Mouse (Mus musculus) ovary, postnatal 10 days (tissue): ENCODE measurements around the gene Lrmda.

Experiments used
- DNase-seq: peaks from one replicate; pipeline ENCODE4 v3.0.0; 2022; ENCODE audit warnings: low spot score

Gene Lrmda

DNA sequence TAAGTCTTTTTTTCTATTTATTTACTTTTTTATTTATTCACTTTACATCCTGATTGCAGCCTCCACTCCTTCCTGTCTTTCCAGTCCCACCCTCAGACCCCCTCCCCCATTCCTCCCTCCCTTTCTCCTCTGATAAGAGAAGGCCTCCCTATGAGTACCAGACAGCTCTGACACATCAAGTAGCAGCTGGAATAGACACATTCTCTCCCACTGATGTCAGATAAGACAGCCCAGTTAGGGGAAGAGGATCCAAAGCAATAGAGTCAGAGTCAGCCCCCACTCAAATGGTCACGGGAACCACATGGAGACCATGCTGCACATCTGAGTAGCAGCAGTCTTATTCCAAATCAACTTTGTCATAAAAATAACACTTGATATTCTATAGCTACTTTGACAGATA lies 700.5 kb downstream of the Lrmda start:
- no peak for DNase-seq

DNA sequence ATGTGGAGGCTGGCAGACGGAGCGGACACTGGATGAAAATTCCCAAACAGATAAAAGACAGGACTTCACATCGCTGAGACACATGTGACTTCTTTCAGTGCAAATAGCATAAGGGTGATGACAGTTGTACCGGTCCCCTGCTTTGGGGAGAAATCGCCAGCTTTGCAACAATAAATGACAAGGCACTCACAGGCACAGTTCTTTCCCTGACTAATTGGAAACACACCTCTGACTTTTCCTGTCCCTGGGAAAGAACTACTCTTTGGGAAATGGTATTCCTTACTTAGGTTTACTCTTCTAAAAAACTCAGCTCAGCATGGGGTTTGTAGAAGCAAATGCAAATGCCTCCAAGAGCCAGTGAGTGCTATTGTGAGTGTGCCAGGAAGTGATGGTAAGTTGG lies 702.3 kb downstream of the Lrmda start:
- no peak for DNase-seq

DNA sequence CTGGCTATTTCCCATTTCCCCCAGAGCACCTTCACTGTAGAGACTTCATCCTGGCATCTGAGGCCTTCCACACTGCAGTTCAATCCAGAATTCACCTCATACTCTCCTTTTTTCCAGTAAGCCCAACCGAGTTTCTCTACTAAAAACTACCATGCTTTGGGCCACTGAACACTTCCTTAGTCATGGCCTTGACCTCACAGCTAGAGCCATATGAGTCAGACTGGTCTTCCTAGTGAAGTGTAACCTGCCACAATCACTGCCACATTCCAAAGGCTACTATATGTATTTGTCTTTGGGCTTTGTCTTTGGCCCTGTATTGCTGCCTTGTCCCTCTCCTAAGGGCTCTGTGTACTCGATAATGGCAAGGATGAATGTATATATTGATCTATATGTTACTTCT lies 708.0 kb downstream of the Lrmda start:
- DNase-seq = no peak

DNA sequence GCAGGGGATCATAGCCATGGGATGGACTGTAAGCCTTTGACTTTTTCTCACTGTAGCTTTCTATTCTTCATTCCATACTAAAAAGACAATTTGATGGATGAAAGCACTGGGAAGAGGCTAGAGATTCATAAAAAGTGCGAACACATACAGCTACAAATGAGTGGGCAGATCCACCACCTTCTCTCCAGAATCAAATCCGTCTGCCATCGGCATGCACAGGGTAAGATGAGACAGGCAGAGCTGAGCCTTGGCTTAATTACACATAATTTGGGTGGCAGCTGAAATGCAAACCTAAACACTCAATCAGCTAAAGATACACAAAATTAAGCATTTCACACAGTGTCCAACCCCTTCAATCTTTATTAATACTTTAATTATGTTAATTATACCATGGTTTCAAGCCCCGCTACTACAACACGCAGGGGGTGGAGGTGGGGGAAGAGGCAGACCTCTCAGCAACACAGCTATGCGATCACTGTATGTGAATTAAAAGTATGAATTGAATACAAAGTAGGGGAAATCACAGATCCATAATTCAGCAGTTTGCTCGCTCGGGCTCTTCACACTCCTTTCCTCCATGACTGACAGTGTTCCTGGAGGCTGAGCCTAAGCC lies 709.2 kb downstream of the Lrmda start:
- no peak for DNase-seq

DNA sequence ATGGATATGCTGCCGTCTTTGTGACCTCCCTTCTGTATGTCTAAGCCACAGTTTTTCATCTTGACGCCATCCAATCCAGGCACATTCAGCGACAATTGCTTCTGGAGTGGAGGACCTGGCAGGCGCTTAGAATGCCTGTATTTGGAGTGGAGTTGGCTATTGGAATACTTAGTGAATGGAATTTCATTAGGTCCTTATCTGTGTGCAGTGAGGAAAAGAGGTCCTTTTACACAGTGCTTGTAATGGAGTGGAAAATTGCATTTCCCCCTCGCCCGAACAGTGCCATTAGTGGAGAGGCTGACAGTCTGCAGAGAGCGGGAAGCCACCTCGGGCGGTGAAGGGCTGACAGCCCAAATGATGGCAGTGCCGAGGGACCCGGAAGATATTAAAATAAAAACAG lies 719.1 kb downstream of the Lrmda start:
- DNase-seq = no peak

DNA sequence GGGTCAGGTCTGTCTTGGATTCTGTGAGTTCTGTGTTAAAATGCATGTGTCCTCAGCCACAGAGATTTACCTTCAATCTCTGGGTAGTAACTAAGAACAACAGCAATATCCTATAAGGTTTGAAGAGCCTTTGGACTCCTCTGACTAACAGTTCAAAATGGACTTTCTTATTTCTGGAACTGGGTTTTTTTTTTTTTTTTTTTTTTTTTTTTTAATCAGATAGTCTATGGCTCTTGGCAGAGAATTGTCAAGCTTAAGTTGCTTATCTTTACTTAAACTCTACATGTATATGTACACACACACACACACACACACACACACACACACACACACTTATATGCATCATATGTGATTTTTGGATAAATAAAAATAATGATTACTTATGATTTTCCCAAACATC lies 723.0 kb downstream of the Lrmda start:
- no peak for DNase-seq

DNA sequence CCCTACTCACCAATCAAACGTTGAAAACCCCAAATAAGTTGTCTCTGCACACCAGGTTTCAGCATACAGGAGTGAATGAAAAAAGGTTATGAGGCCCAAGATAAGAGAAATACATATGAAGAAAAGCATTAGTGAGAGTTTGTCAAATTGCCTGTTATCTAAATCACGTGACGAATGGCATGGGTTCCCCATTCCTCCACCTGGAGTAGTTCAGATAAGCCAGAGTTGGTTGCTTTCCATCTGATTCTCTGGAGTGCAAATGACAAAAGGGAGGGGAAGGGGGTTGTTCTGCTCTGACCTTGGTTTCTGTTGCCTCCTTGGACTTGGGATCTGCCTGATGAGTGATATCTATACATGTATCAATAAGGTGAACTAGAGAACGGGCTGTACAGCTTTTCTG lies 723.8 kb downstream of the Lrmda start:
- no peak for DNase-seq

DNA sequence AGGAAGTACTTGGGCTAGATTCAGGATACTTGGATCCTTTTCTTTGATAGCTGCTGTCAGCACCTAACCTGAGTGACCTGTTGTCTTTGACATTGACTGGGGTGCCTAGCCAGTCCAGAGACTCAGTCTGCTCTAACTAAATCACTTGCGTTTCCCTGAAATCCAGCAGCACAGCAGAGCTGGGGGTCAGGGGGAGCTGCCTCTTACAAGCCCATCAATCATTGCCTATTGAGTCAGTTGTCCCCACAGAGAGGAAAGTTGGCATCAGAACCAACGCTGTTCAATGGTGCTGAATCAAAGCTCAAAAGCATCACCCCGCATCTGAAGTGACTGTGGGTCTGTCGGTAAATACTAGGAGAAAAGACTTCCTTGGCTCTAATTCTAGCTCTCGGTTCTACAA lies 725.2 kb downstream of the Lrmda start:
- no peak for DNase-seq

DNA sequence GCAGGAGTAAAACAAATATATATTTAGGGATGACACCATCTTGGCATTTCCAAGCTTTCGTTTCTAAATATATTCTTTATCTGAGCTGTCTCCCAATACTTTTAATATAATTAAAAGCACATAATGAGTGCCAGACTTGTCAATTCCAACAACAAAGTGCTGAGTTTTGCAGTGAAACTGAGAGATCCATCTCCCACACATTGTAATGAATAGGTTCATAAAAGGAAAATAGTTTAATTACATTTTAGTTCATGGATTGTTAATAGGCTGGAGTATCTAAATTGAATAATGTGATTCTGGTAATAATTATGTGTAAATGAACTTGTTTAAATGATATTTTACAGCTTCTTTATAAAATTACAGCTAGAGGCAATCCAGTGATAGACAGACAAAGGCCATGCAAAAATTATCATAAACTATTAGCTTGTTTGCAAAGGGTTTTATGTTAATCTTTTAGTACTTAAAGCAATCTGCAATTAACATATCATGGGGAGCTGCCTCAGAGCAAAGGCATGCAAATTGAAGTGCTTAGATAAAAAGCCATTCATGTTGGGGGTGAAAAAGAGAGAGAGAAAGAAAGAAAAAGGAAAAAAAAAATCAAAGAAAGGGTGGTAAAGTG lies 725.9 kb downstream of the Lrmda start:
- DNase-seq = no peak

DNA sequence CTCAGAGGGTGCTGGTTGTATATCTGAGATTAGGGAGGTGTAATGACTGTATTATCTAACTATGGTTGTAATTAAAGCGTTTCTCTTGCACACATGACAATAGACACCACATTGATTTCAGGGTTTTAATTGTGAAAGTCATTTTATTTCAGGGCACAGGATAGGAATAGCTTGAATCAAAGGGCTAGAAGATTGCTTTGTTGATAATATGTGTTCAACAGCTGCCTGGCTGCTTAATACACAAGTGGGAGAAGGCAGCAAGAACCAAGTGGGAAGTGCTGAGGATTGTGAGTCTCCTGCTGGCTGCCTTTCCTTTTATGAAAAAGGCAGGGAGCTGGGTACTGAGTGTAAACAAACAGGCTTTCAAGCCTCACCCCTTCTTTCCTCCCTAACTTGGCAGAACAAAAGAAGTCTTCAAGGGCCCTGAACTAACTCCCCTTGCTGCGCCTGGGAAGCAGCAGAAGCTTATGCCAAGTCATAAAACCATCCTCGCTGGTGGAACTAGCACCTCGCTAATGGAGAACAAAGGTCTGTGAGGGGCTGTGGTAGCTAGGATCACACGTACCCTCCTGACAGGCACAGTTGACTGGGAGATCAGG lies 726.5 kb downstream of the Lrmda start:
- no peak for DNase-seq

DNA sequence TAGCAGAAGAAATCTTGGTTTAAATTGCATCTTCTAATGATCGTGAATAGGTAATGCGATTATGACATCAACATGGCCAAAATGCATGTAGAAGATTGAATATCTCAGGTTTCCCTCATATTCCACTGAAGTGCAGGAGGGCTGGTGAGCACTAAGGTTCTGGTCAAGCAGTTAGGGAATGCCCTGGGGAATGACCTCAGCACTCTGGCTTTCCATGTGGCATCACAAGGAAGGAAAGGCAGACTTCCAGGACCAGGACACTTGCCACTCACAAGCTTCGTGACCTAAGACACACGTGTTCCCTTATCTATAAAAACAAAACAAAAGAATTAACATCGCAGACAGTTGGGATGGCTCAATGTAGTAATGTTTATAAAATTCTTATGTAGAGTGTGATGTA lies 728.3 kb downstream of the Lrmda start:
- DNase-seq = no peak

DNA sequence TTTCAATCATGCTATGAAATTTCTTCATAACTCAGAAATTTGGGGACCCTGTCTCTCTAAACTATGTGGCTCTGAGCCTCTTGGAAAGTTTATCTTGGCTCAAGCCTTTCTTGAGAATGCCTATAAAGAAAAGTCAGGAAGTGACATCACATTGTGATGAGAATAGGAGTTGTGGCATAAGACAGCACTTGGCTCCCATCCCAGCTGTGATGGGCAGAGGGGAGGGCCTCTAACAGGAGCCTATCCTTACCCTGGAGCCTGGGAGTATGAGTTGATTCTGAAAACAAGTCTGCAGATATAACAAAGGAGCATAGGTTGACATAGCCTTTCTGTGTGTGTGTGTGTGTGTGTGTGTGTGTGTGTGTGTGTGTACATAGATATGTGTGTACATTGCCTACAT lies 730.9 kb downstream of the Lrmda start:
- no peak for DNase-seq

DNA sequence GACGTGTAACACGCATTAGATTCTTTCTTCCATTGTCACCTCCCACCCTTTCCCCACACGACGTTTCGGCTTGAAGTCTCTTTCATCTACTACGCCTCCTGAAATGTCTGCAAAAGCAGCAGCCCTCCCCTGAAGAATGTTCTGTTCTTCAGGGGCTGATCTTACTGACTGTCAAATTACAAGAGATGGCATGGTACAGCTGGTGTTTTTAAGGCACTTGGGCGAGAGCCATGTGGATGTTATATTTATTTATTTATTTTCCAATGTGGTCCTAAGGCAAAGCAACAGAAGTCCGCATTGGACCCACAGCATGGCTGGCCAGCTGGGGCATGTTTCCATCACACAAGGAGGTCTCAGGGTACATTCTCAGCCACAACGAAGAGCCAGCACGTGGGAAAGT lies 731.8 kb downstream of the Lrmda start:
- no peak for DNase-seq

DNA sequence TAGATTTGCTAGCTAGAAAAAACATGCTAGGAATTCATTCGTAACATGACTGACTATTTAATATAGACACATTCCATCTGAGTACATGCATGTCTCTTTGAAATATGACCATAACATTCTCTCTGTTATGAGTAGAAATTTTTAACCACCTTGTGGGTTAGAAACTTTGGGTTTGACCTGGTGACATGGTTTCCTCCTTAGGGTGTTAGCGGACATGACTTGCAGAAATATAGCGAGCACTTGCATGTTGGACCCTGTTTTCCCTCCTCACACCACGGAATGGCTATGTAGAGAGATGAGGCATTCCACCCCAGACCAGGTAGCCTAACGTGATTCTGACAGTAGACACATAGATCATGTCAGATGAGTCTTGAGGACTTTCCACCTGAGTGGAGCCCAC lies 735.1 kb downstream of the Lrmda start:
- no peak for DNase-seq

DNA sequence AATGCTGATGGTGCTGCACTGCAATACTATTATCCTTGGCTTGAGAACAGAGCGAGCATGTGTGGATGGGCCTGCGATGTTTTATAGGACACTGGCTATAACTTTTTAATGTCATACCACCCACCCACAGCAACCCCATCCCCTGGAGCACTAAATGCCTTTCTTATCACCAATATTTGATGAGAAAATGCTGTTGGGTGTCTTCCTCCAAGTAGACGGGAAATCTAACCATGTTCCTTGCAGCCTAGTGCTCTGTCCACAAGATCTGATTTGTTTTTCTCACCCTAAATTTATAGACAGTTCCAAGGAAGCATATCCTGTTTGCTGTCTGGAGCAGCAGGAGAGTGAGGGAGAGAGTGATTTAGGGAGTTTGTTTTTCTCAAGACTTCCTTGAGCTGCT lies 738.0 kb downstream of the Lrmda start:
- DNase-seq = no peak

DNA sequence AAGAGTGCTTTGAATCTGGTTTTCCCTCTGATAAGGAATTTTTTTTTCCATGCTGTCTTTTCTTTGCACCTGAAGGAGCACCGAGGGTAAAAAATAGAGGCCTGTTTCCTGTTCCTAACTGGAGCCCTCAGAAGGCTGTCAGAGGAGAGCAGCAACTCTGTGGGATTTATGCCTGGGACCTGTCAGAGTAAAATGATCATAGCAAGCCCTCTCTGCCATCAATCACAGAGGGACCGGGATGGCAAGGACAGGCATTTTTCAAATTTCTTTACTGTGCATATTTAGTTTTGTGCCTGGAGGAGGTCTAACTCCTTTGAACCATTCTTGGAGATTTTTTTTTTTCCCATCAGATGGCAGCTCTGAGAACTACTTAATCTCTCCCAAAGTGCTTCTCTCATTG lies 739.7 kb downstream of the Lrmda start:
- no peak for DNase-seq

DNA sequence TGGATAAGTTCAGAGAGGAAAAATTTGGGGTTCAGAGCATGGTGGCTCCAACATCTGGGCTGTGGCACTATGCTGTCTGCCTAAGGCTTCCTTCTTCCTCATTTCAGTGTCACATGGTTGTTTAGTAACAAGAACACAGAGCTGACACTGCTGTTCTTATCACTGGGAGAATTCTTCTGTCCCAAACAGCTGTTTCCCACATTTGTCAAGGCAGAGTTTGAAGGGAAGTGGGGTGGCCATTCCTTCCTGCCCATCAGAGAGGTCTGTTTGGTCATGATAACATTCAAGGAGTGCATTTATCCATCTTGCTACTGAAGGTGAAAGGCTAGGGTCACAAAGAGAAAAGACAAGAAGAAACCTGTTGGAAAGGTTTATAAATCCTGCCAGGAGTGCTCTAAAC lies 740.2 kb downstream of the Lrmda start:
- no peak for DNase-seq

DNA sequence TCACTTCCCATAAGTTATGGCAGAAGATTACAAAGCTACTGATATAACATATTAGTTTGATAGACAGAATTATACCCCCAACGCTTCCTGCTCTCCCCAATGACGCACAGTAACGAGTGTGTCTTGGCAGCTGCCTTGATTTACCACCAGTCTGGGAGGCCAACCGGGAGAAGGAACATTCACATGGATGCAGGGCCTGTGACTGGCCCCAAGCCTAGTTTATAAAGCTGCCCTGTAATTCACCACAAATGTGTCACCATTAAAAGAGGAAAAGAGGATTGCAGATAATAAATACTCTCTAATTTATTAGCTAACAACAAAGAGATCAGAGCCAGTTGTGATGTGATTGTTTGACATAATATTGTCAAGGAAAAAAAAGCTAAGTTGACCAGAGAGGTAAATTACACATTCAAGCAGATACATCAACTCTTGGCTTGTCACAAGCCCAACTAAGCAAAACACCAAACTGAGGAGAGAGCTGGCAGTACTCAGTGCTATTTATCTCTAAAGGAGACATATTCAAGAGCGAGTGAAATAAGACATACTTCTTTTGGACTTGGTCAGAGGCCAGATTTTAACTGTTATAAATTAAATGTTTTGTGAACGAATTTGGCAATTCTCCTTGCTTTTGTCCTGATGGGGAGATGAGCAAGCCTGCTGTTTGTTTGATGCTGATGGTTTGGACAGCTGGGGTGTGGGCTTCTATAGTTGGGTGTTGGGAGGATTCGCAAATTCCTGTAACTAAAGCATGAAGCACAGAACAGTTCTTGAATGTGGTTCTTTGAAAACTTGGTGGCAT lies 740.9 kb downstream of the Lrmda start:
- no peak for DNase-seq

DNA sequence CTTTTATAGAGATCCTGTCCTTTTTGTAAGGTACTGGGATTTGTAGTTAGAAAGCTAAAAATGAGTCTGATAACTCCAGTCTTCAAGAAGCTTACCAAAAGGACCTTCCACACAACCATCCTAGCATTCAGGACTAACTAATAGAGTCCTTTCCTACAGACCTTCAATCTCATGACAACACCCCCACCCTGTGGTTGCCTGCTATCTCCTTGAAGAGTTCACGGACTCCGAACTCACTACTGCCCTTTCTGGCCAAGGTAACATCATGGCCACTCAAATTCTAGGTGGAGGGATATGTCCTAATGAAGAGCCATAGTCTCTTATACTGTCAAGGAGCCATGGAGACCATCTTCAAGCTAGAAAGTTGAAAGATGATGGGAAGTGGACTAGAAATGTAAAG lies 762.2 kb downstream of the Lrmda start:
- DNase-seq = no peak

DNA sequence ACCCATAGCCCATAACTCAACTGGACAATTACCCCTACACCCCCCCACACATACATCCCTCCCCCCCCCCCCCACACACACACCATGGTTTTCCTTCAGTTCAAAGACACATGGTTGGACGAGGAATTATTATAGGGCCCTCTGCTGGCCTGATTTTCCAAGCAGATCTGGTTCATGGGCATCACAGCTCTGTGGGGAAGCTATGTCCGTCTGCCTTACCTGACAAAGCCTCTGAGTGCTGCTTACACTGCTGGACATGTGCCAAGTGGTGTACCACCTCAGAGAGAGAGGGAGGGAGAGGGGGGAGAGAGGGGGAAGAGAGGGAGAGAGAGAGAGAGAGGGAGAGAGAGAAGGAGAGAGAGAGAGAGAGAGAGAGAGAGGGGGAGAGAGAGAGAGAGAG lies 762.9 kb downstream of the Lrmda start:
- DNase-seq = no peak

DNA sequence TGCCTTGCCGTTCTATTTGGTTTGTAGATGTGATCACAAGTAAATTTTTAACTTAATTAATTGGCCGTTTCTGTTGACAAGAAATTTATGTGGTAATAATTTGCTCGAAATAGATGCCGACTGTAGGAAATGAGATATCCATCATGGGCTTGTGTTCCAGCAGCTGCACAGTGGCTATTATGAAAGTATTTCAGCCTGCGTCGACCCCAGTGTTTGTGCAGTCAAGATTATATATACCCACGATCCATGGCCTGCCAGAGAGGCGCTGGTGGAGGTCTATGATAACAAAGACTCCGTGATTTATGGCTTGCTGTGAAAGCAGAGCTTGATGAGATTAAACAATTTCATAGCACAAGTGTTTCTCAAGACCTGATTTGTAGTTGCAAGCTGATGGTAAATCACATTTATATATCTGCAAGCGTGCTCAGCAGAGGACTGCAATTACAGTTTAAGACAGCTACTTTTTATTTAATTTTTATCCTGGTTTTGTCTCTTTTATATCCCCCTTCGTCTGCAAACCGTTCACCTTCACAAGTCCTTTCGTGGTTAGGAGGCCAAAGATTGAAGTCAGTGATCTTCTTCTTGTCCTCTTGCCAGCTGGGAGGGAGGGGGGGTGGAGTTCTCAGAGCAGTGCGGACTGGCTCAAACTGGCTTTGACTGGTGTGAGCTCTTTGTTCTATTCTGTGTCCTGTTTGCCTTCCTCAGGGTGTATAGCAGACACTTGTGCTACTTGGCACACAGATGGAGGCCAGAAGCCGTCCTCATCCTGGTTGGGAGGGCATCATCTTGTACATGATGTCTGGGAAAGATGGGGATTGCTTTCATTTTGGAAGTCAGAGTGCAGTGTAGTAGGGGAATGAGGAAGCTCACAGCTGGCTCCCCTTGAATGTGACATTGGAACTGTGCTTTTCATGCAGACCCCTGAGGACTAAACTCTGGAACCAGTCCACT lies 764.0 kb downstream of the Lrmda start:
- DNase-seq = no peak

DNA sequence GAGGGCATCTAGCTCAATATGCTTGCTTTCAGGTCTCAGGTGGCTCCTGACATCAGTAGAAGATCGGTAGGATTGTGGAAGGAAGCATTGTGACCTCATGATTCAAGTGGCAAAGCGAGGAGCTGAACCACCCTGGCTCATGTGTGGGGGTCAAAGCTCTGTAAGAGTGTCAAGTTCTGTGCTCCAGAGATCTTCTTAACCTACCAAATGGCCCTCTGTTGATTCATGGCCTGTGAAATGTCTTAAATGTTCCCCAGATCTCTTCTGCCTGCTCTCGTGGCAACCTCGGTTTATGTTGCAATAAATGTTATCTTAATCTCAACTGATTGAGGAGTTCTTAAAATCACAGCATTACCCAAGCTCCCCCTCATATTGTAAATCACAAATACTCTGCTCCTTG lies 780.5 kb downstream of the Lrmda start:
- no peak for DNase-seq
